Mouse (Mus musculus) heart, postnatal 4 days (tissue): ENCODE data around the gene Ppargc1a. TPM values are rescaled to one million over a fixed set of nuclear protein-coding genes. Genes with fewer than 3 reads are reported as not detected.

Source experiments
- DNase-seq: peaks from one replicate; pipeline ENCODE4 v3.0.0; 2021
- total RNA-seq, 2 experiments: library from RNA; stranded (reverse); gene quantifications; 2 replicates each; pipeline ENCODE4 v1.2.3; 2021

Ppargc1a gene
- total RNA-seq, 2 experiments from 2014 or later: 132 to 141 TPM

DNA sequence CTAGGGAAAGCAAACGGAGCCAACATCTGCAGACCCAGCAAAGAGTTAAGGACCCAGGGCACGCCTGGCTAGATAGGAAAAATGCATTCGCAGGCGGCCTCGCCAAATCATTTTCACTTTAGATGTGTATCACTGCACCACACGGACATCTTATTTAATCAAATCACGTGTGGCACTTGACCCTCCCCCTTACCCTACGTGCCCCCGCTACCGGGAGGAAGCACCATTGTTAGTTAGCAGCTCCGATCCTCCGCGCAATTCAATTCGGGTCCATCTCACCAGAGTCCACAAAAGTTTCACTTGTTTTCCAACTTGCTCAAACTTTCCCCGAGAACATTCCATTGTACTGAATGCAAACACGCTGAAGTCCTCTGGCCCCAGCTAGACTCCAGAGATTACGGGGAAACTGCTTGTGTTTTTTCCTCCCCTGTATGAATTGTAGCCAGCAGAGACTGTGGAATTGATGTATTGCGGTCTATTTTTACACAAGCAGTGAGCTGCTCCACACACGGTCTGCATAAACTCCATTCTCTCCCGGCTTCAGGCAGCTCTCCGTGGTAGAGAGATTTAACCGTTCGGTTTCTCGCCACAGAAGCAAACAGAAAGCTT lies 14.9 kb downstream of the Ppargc1a start:
- peak; percentile 61 for DNase-seq

DNA sequence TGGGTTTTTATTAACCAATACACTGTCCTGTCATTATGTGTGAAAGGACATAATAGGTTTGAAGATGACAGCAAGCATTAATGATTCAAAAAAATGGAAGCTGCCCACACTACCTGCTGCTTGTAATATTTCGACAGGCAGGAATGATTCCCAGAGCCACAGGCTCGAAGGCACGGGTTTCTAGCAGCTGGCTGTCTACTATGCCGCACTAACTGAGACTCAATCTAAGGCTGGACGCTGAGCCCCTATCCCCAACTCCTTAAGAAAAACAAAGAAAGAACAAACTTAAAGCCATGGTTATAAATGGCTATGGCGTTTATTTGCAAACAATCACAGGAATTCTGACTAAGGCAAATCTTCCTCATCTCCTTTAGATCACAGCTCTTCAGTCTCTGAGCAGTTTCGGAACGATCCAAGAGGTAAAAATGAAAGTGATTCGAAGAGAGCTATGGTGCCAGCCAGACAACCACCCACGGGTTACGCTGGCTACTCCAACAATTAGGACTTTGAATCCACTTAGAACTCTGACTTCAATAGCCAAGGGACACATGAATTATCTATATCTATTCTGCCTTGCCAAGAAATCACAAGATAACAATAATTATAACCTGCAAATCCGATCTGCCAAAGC lies 15.6 kb downstream of the Ppargc1a start:
- no peak for DNase-seq

DNA sequence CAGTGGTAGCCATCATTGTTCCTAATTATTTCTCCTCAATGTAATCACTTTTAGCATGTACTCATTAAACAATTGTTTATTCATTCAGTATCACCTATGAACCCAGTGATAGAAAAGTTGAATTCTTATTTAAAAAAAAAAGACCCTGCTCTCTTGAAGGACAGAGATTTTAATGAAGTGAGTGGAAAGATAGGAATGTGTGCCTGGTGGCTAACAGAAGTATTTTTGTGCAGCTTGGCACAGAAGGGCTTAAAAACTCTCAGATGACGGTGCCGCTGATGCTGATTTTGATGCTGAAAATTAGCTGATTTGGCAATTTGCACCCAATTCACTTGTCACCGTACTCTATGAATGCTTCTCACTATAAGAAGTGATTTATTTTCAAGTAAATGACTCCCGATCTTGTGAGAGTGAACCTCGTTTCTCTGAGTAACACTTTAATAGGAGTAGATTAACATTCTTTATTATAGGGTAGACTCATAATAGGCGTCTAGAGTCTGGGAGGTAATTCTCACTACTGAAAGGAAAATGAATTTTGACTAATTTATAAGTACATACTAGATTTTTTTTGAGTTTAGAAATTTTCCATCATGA lies 20.0 kb downstream of the Ppargc1a start:
- no peak for DNase-seq

DNA sequence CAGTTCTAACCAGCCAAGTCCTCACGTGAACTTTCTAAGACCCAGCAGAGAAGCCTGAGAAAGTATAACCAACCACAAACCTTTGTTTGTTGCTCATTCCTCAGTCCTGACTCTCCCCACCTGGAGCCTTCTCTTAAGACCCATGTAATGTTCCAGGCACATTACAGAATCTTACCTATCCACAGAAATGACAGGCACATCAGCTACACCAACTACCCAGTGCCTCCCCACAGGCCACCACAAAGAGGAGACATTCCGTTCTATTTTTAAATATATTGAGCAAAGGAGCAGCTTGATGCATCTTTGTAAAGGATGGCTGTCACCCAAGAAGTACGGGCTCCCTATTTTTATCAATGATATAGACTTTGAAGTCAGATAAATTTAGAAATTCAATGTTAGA lies 20.7 kb downstream of the Ppargc1a start:
- DNase-seq: no peak

DNA sequence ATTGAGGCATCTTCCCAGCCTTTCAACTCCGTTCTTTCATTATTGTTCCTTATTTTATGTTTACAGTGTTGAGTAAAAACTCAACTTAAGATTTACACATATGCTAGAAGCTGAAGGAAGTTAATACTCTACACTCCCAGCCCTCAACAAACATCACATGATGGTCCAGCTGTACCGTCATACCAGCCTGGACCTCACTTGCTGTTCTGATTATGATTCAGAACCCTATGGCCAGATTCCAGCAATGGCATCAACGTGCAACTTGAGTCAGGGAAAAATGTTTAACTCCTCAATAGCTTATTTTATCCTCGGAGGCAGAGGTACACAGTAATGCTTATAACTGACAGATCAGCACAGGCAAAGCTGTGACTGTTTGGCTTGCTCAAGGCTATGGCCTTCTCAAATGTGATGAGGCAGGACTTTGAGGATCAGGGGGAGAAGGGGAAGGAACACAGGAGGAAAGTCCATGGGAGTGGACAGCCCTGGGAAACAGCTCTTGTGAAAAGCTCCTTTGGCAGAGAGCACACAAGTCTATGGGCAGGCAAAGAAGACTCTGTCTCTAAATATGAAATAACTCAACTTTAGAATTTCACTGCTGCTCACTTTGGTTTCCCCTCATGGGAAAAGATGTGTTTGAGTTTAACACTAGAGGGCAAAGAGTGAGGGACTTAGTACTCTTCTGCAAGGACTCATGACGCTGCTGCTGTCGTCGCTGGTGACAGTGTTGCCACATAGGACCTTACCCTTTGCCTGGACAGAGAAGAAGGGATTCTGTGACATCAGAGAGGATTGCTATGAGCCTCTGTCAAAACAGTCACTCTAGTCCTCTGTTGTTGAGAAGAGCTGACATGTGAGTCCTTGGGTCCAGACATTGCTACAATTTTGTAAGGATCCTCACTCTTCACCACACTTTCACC lies 22.1 kb downstream of the Ppargc1a start:
- DNase-seq: no peak

DNA sequence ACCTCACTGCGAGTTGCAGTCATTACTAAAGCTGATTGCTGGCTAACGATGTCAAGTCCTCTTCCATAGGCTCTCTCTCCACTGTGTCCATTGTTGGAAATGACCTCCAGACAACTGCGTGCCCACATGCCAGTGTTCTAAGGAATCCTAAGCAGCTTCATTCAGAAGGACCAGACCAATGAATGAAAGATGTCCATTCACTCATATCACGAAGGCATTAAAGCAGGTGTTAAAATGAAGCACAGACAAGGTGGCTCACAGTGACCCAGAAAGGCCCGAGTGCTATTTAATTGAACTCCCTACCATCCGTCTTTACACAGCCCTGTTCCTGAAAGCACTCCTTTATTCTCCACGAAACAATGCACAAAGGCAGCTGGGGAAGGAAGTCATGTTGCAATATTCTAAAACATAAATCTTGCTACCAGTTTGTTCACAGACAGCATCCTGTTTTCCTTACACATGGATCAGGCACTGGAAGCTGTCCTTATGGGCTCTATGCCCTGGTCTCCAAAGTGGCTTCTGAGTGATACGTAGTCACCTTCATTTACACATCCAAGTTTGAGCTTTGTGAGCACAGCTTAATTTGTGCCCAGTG lies 23.3 kb downstream of the Ppargc1a start:
- DNase-seq: no peak

DNA sequence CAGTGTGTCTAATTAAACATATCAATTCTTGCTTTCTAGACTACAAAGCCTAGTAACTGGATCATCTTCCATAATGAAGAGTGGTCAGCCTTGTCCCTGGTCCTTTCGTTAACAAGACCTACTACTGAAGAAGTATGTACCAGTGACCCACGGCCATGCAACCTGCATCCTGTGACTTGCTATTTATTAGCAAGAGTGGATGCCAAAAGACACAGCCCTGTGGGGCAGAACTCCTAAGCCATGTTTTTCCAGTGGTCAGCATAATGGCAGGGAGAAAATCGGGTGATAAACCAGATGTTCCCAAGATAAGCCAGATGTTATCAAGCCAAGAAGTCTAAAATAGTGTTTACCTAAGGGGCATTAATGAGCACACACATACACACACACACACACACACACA lies 26.0 kb downstream of the Ppargc1a start:
- DNase-seq: no peak

DNA sequence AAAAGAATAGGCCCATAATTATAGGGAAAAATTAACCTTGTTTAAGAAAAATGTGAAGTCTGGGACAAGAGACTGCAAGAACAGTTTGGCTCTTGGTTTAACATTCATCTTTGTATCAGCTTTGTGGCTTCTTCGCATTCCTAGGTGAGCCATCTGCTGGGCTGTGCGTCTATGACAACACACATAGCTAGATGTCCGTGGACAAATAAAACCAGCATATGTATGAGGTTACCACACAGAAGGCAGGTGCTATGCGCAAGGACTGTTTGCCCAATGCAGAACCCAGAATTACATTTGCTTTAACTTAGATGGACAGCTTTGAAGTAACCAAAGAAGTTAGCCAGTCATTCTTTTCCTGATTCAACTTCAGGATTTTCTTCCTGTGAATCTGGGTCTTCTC lies 26.7 kb downstream of the Ppargc1a start:
- DNase-seq: no peak

DNA sequence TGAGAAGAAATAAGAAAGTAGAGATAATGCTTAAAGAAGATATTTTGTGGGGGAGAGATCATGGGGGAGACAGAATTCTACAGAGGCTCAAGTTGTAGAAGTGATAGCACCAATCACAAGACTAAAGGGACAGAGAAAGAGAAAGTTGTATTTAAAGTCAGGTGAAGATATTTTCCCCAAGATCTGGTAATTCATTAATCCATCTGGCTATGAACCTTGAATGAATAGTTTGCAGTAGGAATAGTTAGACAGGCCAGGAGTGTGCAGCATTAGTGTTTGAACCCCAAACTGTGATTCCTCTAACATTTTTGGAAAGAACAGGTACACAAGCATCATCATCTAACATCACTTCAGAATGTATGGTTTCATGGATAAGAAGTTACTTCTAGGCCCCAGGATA lies 28.0 kb downstream of the Ppargc1a start:
- no peak for DNase-seq

DNA sequence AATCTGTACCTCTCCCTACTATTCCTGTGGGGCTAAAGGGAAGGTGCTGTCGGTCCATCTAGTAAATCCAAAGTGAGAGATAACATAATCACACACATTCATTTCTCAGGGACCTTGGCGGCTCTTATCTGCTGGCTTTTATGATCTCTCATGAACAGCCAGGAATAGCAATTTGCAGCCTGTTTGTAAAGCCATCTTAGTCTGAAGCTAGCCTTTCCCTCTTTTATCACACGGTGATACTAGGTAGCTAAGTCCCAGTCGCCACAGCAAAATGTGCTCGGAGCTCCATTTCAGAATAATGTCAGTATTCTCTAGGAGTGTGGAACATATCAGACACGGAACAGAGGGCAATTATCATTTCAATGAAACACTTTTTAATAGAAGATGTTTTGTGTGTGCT lies 29.2 kb downstream of the Ppargc1a start:
- no peak for DNase-seq

DNA sequence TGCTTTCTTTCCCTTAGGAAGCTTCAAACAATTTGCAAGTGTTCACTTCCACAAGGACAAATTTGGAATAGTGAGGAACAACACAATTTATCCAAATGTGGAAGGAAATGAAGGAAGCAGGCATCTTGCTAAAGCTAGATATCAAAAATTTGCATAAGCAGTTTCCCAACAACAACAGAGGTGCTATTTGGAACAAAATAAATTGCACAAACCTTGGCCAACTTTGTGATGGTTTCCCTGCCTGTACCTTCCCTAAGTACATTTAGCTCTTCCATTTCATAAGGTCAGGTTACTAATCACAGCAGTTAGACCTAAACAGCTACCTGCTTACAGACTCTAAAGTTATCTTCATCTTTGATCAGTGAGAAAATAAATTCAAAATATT lies 29.9 kb downstream of the Ppargc1a start:
- no peak for DNase-seq

DNA sequence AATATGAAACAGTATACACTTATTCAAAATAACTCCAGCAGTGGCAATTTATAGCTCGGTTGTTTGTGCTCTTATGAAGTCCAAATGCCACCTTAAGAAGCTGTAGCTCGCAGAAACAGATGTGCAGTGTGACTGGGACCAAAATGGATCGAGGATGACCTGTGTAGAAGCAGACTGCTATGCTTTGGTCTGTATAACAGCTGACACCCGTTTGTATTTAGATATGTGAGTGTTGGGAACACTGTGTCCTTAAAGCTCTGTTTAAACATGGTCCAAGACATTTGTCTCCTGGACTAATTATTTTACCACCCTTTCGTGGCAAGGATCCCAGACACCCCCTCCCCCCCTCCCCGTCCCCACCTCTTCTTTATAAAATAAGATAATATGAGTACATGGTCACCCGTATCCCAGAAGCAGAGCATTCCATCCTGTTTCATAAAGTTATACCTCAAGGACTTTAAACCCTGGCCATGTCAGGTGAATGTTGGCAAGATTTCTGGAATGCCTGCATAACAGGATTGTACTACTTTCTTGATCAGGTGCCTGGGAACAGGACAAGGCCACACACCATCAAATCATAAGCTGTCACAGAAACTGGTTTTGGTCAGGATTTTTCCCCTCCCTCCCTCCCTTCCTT lies 30.4 kb downstream of the Ppargc1a start:
- DNase-seq: no peak

DNA sequence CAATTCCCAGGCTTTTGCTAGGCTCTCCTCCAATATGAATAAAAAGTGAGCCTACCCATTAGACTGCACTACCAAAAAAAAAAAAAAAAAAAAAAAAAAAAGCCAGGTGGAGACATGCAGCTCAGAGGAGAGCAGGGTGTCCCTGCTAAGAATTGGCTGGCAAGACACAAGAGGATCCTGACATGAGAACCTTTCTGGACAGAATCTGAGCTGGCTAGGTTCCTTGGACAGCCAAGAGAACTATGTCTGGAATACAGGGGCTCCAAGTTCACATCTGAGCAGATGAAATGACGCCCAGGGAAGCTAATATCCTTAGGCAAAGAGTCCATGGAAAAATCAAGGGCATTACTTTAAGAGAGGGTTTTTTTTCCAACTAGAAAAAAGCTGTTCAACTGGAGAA lies 33.1 kb downstream of the Ppargc1a start:
- DNase-seq: no peak

DNA sequence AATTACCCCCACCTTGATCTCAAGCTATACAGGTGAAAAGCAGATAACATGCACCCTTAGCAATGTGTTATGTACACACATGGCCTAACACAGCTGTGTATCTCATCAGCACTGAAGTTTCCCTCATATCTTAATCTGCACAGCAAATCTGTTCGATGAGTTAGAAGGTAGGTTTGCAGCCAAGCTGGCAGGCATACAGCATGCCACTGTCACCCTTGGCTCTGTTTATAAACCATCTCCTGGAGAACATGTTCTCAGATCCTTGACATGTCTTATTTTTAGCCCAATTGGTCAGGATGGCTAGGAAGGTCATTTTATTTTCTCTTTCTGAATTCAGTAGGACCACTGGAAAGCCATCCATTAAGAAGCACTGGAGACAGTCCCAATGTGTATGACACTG lies 36.2 kb downstream of the Ppargc1a start:
- DNase-seq: no peak

DNA sequence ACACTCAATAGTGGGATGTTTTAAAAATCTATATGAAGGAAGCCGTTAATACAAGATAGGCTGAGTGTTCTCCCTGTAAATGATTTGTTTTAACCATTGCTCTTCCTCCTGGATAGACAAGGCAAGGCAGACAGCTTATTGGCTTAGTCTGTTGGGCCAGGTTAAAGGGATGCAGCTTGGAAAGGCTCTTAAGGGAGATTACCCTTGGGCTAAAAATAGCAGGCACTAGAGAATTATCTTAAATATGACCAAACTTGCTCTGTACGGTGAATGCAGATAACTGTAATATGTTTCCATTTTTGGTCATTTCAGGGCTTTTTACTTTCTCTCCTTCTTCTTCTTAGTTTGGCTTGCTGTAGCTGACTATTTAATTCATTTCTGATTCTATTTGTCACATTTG lies 38.1 kb downstream of the Ppargc1a start:
- no peak for DNase-seq

DNA sequence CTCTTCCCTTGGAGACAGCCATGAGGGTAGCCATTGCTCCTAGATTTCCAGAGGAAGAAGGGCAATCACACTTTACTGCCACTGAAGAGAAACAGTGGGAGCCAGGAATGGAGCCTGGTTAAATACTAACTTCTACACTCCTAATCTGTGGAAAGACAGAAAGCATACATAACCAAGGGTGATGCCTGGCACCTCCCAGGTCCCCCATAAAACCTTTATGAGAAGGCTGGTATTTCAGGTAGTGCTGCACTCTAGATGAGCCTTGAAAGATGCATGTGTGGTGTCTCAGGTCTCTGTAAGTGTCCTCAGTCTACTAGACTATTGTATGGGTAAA lies 39.4 kb downstream of the Ppargc1a start:
- no peak for DNase-seq

DNA sequence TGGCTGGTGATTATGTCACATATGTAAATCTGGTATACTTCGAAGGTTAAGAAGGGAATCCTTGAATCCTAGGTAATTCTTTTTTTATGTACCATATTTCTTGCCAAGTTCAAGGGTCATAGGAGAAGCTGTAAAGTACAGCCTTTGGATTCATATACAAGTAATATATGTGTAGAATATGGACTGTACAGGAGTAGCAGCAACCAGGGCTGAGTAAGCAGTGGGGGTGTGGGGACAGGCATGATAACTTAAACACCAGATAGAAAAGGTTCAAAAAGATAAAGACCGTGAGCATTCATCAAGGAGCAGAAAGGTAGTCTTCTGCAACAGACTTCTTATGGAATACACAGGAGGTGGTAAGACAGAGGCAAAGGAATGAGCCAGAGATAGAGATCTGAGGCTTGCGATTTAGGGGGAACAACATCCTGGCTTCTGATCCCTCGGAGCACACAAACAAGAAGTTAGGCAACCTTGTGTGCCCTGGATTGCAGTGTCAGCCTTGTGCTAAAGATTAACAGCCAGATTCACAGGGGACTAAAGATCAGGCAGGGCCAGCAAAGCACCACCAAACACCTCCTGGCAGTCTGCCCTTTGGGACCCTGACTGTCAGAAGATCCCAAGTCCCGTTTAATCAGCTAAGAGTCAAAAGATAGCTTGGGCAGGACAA lies 39.9 kb downstream of the Ppargc1a start:
- DNase-seq: no peak

DNA sequence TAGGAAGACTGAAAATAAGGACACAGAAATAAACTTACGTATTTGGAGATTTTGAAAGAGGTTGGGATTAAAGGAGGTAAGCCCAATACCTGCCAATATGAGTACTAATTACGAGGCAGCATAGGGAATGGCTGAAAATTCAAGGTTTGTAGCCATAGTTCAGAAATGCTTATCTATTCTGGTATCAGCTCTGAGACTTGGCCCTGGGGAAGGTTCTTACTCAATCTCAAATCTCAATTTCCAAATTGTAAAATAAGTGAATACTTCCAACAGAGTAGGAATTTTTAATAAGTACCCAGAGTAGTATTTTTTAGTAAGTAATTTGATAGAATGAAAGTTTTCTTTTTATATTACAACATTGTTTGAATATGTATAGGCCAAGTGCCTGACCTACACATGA lies 41.7 kb downstream of the Ppargc1a start:
- no peak for DNase-seq

DNA sequence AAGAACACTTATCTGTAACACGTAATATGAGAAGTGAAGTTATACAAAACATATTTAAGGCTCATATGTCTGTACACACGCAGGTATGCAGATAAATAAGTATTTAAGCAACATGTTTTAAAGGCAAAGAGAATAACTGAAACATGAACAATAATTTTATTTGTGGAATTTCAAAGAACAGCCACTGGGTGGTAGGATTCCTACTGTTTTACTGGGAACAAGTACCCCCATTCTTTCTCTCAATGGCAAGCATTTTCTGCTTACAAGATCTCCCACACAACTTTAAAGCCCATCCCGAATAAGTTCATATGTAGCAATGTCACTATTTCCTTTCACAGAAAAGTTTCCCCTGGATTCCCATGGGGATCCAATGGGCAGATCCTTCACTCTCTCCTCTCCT lies 46.7 kb downstream of the Ppargc1a start:
- no peak for DNase-seq

DNA sequence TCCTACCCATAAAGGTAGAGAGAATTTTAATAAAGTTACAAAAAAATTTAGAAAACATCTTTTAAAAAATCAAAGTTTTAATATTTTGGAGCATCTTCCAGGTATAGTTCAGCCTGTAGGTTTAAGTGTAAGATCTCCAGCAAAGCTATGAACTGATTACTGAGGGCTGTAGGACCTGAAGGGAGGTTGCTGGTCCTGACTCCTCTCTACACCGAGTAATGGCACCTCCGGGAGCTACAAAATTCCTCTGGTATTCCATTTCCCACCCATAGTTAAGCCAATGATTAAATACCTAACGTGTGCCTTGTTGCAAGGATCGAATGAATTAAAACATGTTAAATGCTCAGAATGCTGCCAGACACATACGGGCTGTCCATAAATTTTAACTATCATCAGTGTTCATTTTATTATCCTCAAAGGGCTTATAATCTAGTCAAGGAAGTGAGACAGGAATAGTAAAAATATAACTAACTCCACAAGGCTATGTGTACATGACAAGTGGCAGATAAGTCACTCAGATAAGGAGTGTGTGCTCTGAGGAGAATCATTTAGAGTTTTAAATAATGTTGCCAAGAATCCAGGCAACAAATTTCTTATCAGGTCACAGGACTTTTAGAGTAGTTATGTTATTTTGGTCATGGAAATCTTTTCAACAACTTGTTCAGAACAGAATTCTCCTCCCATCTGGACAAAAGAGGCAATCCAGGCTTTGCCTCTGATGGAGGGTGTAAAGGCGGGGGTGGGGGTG lies 49.9 kb downstream of the Ppargc1a start:
- no peak for DNase-seq

DNA sequence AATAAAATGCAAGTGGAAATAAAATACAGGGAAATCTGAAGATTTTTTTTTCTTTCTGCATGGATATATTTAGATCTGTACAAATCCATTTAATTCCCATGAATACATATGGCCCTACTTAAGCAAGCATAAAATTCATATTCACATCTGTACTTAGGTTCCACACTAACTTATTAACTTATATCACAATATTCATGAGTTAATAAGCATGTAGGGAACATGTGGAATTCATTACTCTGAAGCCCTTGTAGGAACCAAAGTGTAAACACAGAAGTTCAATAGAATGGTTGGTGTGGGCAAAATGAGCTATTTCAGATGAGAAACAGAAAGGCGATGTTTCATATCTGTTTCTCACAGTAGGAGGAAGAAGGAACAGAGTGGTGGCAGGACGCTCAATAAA lies 62.9 kb downstream of the Ppargc1a start:
- DNase-seq: no peak
